Mouse (Mus musculus): Measurements from ENCODE around the gene Itpripl1.

- TF ChIP-seq CTCF (conservative IDR thresholded peaks at IDR 0.05; ENCODE audit: low read length), result no peak
- no peak for TF ChIP-seq POU5F1 (IDR thresholded peaks at IDR 0.05; ENCODE audit: borderline replicate concordance, low read length)
- TF ChIP-seq NANOG (IDR thresholded peaks at IDR 0.05; ENCODE audit: borderline replicate concordance, low read length), result no peak
These were observed 3.2 kb downstream of the Itpripl1 start for GRCm38 (mm10) chr2:127140011-127140410.

Data from E14TG2a.4 (cell line).